Mouse (Mus musculus) heart, embryonic 12.5 days (tissue): ENCODE measurements around the gene Hk2. TPM values are rescaled to one million over a fixed set of nuclear protein-coding genes. Genes with fewer than 3 reads are reported as not detected.

Source experiments
- ATAC-seq: fragments of 200-750 bp; cut with Nextera tagmentation; 2 replicates; pipeline ENCODE4 v1.8.0; 2017; ENCODE audit warnings: moderate TSS enrichment, moderate library complexity; ENCODE audit not compliant: insufficient number of reproducible peaks, low FRiP score
- H3K27ac ChIP-seq: fragments of 300-500 bp; sonication (generic); 2 replicates; pipeline ENCODE4 v1.5.1; 2016; ENCODE audit warnings: mild to moderate bottlenecking, moderate library complexity; ENCODE audit not compliant: poor library complexity, severe bottlenecking
- H3K27me3 ChIP-seq: fragments of 300-500 bp; sonication (generic); replicated peaks from 2 replicates; pipeline ENCODE4 v1.6.1; 2016; ENCODE audit warnings: mild to moderate bottlenecking, moderate library complexity
- H3K36me3 ChIP-seq: fragments of 300-500 bp; sonication (generic); 2 replicates; pipeline ENCODE4 v1.6.1; 2016; ENCODE audit warnings: mild to moderate bottlenecking, moderate library complexity
- H3K4me1 ChIP-seq: fragments of 300-500 bp; sonication (generic); replicated peaks from 2 replicates; pipeline ENCODE4 v1.6.1; 2016; ENCODE audit warnings: mild to moderate bottlenecking
- H3K4me2 ChIP-seq: fragments of 300-500 bp; sonication (generic); 2 replicates; pipeline ENCODE4 v1.6.1; 2016; ENCODE audit warnings: mild to moderate bottlenecking, moderate library complexity
- H3K4me3 ChIP-seq: fragments of 300-500 bp; sonication (generic); 2 replicates; pipeline ENCODE4 v1.5.1; 2016; ENCODE audit warnings: mild to moderate bottlenecking
- H3K9ac ChIP-seq: fragments of 300-500 bp; sonication (generic); 2 replicates; pipeline ENCODE4 v1.6.1; 2016; ENCODE audit warnings: mild to moderate bottlenecking, moderate library complexity
- H3K9me3 ChIP-seq: fragments of 300-500 bp; sonication (generic); replicated peaks from 2 replicates; pipeline ENCODE4 v1.6.1; 2016; ENCODE audit warnings: mild to moderate bottlenecking, moderate library complexity
- WGBS: fragments of 180-500 bp; shearing (Covaris S2); methylation state at CpG from one replicate; pipeline ENCODE4 v1.1.7; 2016; 5-methylcytosine and 5-hydroxymethylcytosine counted together
- polyA plus RNA-seq: library from polyadenylated mRNA; unstranded; fragments of >200 nt; fragmentation: Nextera tagmentation; extraction: Ambion mirVana; gene quantifications from 2 replicates; pipeline ENCODE4 v1.2.1, GENCODE M21; 2016

Hk2 gene
- polyA plus RNA-seq, 1 experiment from 2014 or later = 35.2 TPM

GRCm38 (mm10) chr6:82714841-82715240 is 59.4 kb downstream of the Hk2 start:
- Histone ChIP-seq H3K36me3 (no peaks in the 10 kb centered on the region), H3K9me3 (no peaks in the 10 kb centered on the region; the same call in 1 of the 2 replicates), H3K27ac (no peak overlapping the region), H3K4me2 (no peak overlapping the region), H3K27me3 (no peaks in the 10 kb centered on the region), H3K4me1 (no peaks in the 10 kb centered on the region), H3K9ac (no peak overlapping the region), H3K4me3 (no peak overlapping the region)
- WGBS = 87% methylated on average over 5 of the region's 5 CpGs
- no peak for ATAC-seq

- 15% methylated on average over 3 of the region's 3 CpGs for WGBS
- Histone ChIP-seq H3K4me1 (no peaks in the 10 kb centered on the region), H3K4me3 (no peak overlapping the region), H3K36me3 (no peaks in the 10 kb centered on the region), H3K27ac (no peak overlapping the region), H3K27me3 (no peaks in the 10 kb centered on the region), H3K9me3 (no peaks in the 10 kb centered on the region; the same call in 1 of the 2 replicates), H3K4me2 (no peak overlapping the region), H3K9ac (no peak overlapping the region)
- peak; percentile 51; the same call in 1 of the 2 replicates for ATAC-seq
These were observed 60.0 kb downstream of the Hk2 start for GRCm38 (mm10) chr6:82714243-82714642.

GRCm38 (mm10) chr6:82707742-82708141 is 66.5 kb downstream of the Hk2 start:
- H3K4me2 ChIP-seq = no peak overlapping the region
- H3K9me3 ChIP-seq = no peaks in the 10 kb centered on the region; the same call in 1 of the 2 replicates
- no peak overlapping the region for H3K4me3 ChIP-seq
- H3K27ac ChIP-seq = no peak overlapping the region
- no peaks in the 10 kb centered on the region for H3K36me3 ChIP-seq
- H3K4me1 ChIP-seq = no peaks in the 10 kb centered on the region
- H3K27me3 ChIP-seq = 0 out of 2 replicates have a peak, but pooled peaks cover 4% of the 10 kb centered on the region
- ATAC-seq = no peak
- 80% methylated on average over 3 of the region's 3 CpGs for WGBS
- H3K9ac ChIP-seq = no peak overlapping the region

GRCm38 (mm10) chr6:82707241-82707640 is 67.0 kb downstream of the Hk2 start:
- Histone ChIP-seq H3K4me2 (no peak overlapping the region), H3K4me1 (no peaks in the 10 kb centered on the region), H3K4me3 (no peak overlapping the region), H3K27me3 (0 out of 2 replicates have a peak, but pooled peaks cover 7% of the 10 kb centered on the region), H3K9ac (no peak overlapping the region), H3K9me3 (no peaks in the 10 kb centered on the region; the same call in 1 of the 2 replicates), H3K27ac (no peak overlapping the region), H3K36me3 (no peaks in the 10 kb centered on the region)
- no peak for ATAC-seq
- WGBS = 81% methylated on average over 10 of the region's 10 CpGs

GRCm38 (mm10) chr6:82705221-82705620 is 69.0 kb downstream of the Hk2 start, which contains the start of gene Pole4:
TSS of gene Pole4 (minus strand) at chr6:82705365.
- no peaks in the 10 kb centered on the region for H3K4me1 ChIP-seq
- no peaks in the 10 kb centered on the region for H3K36me3 ChIP-seq
- no peak within 1 kb of the TSS for H3K4me2 ChIP-seq
- no peak within 1 kb of the TSS for H3K9ac ChIP-seq
- 77% methylated on average over 5 of the region's 5 CpGs for WGBS
- no peak for ATAC-seq
- H3K9me3 ChIP-seq = no peaks in the 10 kb centered on the region
- no peak within 1 kb of the TSS for H3K27ac ChIP-seq
- H3K27me3 ChIP-seq = 0 out of 2 replicates have a peak, but pooled peaks cover 9% of the 10 kb centered on the region
- no peak within 1 kb of the TSS for H3K4me3 ChIP-seq

GRCm38 (mm10) chr6:82703710-82704109 is 70.5 kb downstream of the Hk2 start:
- no peak overlapping the region for H3K4me2 ChIP-seq
- H3K27me3 ChIP-seq = 0 out of 2 replicates have a peak, but pooled peaks cover 9% of the 10 kb centered on the region
- no peak overlapping the region for H3K27ac ChIP-seq
- H3K4me1 ChIP-seq = no peaks in the 10 kb centered on the region
- no peak overlapping the region for H3K4me3 ChIP-seq
- 81% methylated on average over 3 of the region's 3 CpGs for WGBS
- ATAC-seq = no peak
- no peaks in the 10 kb centered on the region for H3K36me3 ChIP-seq
- no peak overlapping the region for H3K9ac ChIP-seq
- no peaks in the 10 kb centered on the region for H3K9me3 ChIP-seq

GRCm38 (mm10) chr6:82702593-82703017 is 71.6 kb downstream of the Hk2 start:
- H3K36me3 ChIP-seq = no peaks in the 10 kb centered on the region
- no peak overlapping the region for H3K9ac ChIP-seq
- no peak overlapping the region for H3K27ac ChIP-seq
- H3K4me2 ChIP-seq = no peak overlapping the region
- H3K9me3 ChIP-seq = no peaks in the 10 kb centered on the region
- WGBS = 32% methylated on average over 16 of the region's 16 CpGs
- H3K4me1 ChIP-seq = no peaks in the 10 kb centered on the region
- H3K4me3 ChIP-seq = no peak overlapping the region
- peak; percentile 59; the same call in 1 of the 2 replicates for ATAC-seq
- H3K27me3 ChIP-seq = 0 out of 2 replicates have a peak, but pooled peaks cover 9% of the 10 kb centered on the region

- Histone ChIP-seq H3K27ac (no peak overlapping the region), H3K4me1 (no peaks in the 10 kb centered on the region), H3K9ac (no peak overlapping the region), H3K27me3 (0 out of 2 replicates have a peak, but pooled peaks cover 9% of the 10 kb centered on the region), H3K36me3 (no peaks in the 10 kb centered on the region), H3K4me3 (no peak overlapping the region), H3K4me2 (no peak overlapping the region), H3K9me3 (no peaks in the 10 kb centered on the region)
- ATAC-seq = no peak
- 67% methylated on average over 6 of the region's 6 CpGs for WGBS
These were observed 73.0 kb downstream of the Hk2 start for GRCm38 (mm10) chr6:82701296-82701695.

- H3K9me3 ChIP-seq = no peaks in the 10 kb centered on the region
- no peak overlapping the region for H3K4me2 ChIP-seq
- WGBS = 43% methylated on average over 5 of the region's 5 CpGs
- H3K36me3 ChIP-seq = no peaks in the 10 kb centered on the region
- 0 out of 2 replicates have a peak, but pooled peaks cover 9% of the 10 kb centered on the region for H3K27me3 ChIP-seq
- no peak overlapping the region for H3K4me3 ChIP-seq
- H3K4me1 ChIP-seq = no peaks in the 10 kb centered on the region
- H3K9ac ChIP-seq = no peak overlapping the region
- ATAC-seq = no peak
- no peak overlapping the region for H3K27ac ChIP-seq
These were observed 74.4 kb downstream of the Hk2 start for GRCm38 (mm10) chr6:82699831-82700230.

GRCm38 (mm10) chr6:82696736-82697135 is 77.5 kb downstream of the Hk2 start:
- H3K27me3 ChIP-seq = no peaks in the 10 kb centered on the region
- no peaks in the 10 kb centered on the region for H3K36me3 ChIP-seq
- H3K9me3 ChIP-seq = no peaks in the 10 kb centered on the region
- ATAC-seq = no peak
- H3K4me2 ChIP-seq = no peak overlapping the region
- no peaks in the 10 kb centered on the region for H3K4me1 ChIP-seq
- no peak overlapping the region for H3K4me3 ChIP-seq
- no peak overlapping the region for H3K27ac ChIP-seq
- H3K9ac ChIP-seq = no peak overlapping the region
- 85% methylated on average over 3 of the region's 3 CpGs for WGBS

- Histone ChIP-seq H3K27ac (no peak overlapping the region), H3K4me1 (no peaks in the 10 kb centered on the region), H3K4me2 (peak overlapping the region; percentile 35), H3K9me3 (no peaks in the 10 kb centered on the region), H3K36me3 (no peaks in the 10 kb centered on the region), H3K27me3 (no peaks in the 10 kb centered on the region), H3K4me3 (no peak overlapping the region), H3K9ac (no peak overlapping the region)
- ATAC-seq = no peak
- 44% methylated on average over 13 of the region's 13 CpGs for whole genome bisulfite sequencing
These were observed 79.6 kb downstream of the Hk2 start for GRCm38 (mm10) chr6:82694668-82695067.

- no peak for ATAC-seq
- 70% methylated on average over 4 of the region's 4 CpGs for WGBS
These were observed 84.8 kb downstream of the Hk2 start for GRCm38 (mm10) chr6:82689474-82689873.

More at GRCm38 (mm10) chr6:82689474-82689873, 84.8 kb downstream of the Hk2 start:
- no peak overlapping the region for H3K27ac ChIP-seq
- H3K36me3 ChIP-seq = no peaks in the 10 kb centered on the region
- no peak overlapping the region for H3K9ac ChIP-seq
- H3K4me1 ChIP-seq = 0 out of 2 replicates have a peak, but pooled peaks cover 5% of the 10 kb centered on the region
- no peaks in the 10 kb centered on the region for H3K9me3 ChIP-seq
- H3K27me3 ChIP-seq = no peaks in the 10 kb centered on the region
- H3K4me3 ChIP-seq = no peak overlapping the region
- H3K4me2 ChIP-seq = no peak overlapping the region
